Mouse (Mus musculus): ENCODE results near the gene Cyp2j8. TPM values are rescaled to one million over a fixed set of nuclear protein-coding genes. Genes with fewer than 3 reads are reported as not detected.

Gene Cyp2j8
- polyA plus RNA-seq, 1 experiment from 2014 or later = not detected

Other genes starting within 250 kb of the Cyp2j8 start
- not detected in 2 replicates for gene Cyp2j11, start 158.7 kb downstream of the Cyp2j8 start, polyA plus RNA-seq (2014; fragmentation: Nextera tagmentation; extraction: Ambion mirVana)
- 4.4 and 5.4 TPM in 2 replicates for gene Cyp2j6, start 46.3 kb upstream of the Cyp2j8 start, polyA plus RNA-seq (2014; fragmentation: Nextera tagmentation; extraction: Ambion mirVana)
- gene Cyp2j9, start 84.2 kb upstream of the Cyp2j8 start, polyA plus RNA-seq (2014; fragmentation: Nextera tagmentation; extraction: Ambion mirVana) = 7.1 and 8.2 TPM in 2 replicates
- gene Cyp2j5, start 156.8 kb upstream of the Cyp2j8 start, polyA plus RNA-seq (2014; fragmentation: Nextera tagmentation; extraction: Ambion mirVana) = not detected in 2 replicates